Mouse (Mus musculus) lung, postnatal 0 days (tissue): ENCODE measurements at regions not wholly inside any gene's neighbourhood (a gene's known extent, or its start where the extent isn't known, plus 50 kb on each side); places are given as distances from the start of the nearest gene placed in this dataset.

ENCODE experiments used
- ATAC-seq: fragments of 200-750 bp; cut with Nextera tagmentation; 2 replicates; pipeline ENCODE4 v1.8.0; 2017; ENCODE audit warnings: moderate library complexity
- DNase-seq: peaks from one replicate; pipeline ENCODE4 v3.0.0-alpha.2; 2016; ENCODE audit warnings: low spot score
- H3K27ac ChIP-seq: fragments of 300-500 bp; sonication (generic); 2 replicates; pipeline ENCODE4 v1.5.1; 2014; ENCODE audit warnings: antibody characterized with exemption, mild to moderate bottlenecking, low read length, mixed read lengths
- H3K27me3 ChIP-seq: fragments of 300-500 bp; sonication (generic); replicated peaks from 2 replicates; pipeline ENCODE4 v1.6.1; 2014; ENCODE audit warnings: low read length, mixed read lengths; ENCODE audit not compliant: insufficient read depth
- H3K36me3 ChIP-seq: fragments of 300-500 bp; sonication (generic); 2 replicates; pipeline ENCODE4 v1.6.1; 2014; ENCODE audit warnings: low read length, mixed read lengths; ENCODE audit not compliant: insufficient read depth
- H3K4me1 ChIP-seq: fragments of 300-500 bp; sonication (generic); 2 replicates; pipeline ENCODE4 v1.6.1; 2014; ENCODE audit warnings: antibody characterized with exemption, low read depth, low read length, mixed read lengths; ENCODE audit not compliant: insufficient read depth
- H3K4me2 ChIP-seq: fragments of 300-500 bp; sonication (generic); replicated peaks from 2 replicates; pipeline ENCODE4 v1.6.1; 2014; ENCODE audit warnings: low read depth, mild to moderate bottlenecking, low read length, moderate library complexity, mixed read lengths
- H3K4me3 ChIP-seq: fragments of 300-500 bp; sonication (generic); 2 replicates; pipeline ENCODE4 v1.5.1; 2014; ENCODE audit warnings: low read depth, low read length
- H3K9ac ChIP-seq: fragments of 300-500 bp; sonication (generic); replicated peaks from 2 replicates; pipeline ENCODE4 v1.6.1; 2014; ENCODE audit warnings: low read depth, mild to moderate bottlenecking
- H3K9me3 ChIP-seq: fragments of 300-500 bp; sonication (generic); 2 replicates; pipeline ENCODE4 v1.6.1; 2016; ENCODE audit warnings: low read length, mixed read lengths
- CTCF ChIP-seq: IDR thresholded peaks from 2 replicates; pipeline ENCODE4 v1.5.1; 2016; ENCODE audit warnings: antibody characterized with exemption, mild to moderate bottlenecking
- EP300 ChIP-seq: IDR thresholded peaks from 2 replicates; pipeline ENCODE4 v1.6.1; 2016; ENCODE audit warnings: antibody characterized with exemption, mild to moderate bottlenecking, control low read depth
- WGBS: fragments of 180-500 bp; shearing (Covaris S2); extraction: QIAGEN DNeasy Blood & Tissue Kit; methylation state at CpG from one replicate; pipeline ENCODE4 v1.1.7; 2014; 5-methylcytosine and 5-hydroxymethylcytosine counted together

GRCm38 (mm10) chr1:137374641-137375040, 414.4 kb upstream of the Nr5a2 start:
- Histone ChIP-seq H3K36me3 (no peaks in the 10 kb centered on the region), H3K9ac (no peak overlapping the region), H3K4me3 (no peak overlapping the region), H3K4me2 (no peak overlapping the region), H3K9me3 (no peaks in the 10 kb centered on the region), H3K27me3 (no peaks in the 10 kb centered on the region), H3K27ac (no peak overlapping the region), H3K4me1 (peaks cover 5% of the 10 kb centered on the region; the same call in 1 of the 2 replicates)
- no peak for TF ChIP-seq CTCF
- no peak for TF ChIP-seq EP300
- WGBS = 81% methylated on average over 4 of the region's 4 CpGs
- ATAC-seq (0 out of 2 replicates have a peak, but pooled peaks have one; percentile 25), DNase-seq (no peak)

- Histone ChIP-seq H3K4me3 (no peak overlapping the region), H3K36me3 (no peaks in the 10 kb centered on the region), H3K4me2 (no peak overlapping the region), H3K9ac (no peak overlapping the region), H3K27ac (no peak overlapping the region), H3K27me3 (no peaks in the 10 kb centered on the region), H3K4me1 (peaks cover 5% of the 10 kb centered on the region; the same call in 1 of the 2 replicates), H3K9me3 (no peaks in the 10 kb centered on the region)
- ATAC-seq (no peak; the same call in 1 of the 2 replicates), DNase-seq (peak; percentile 22)
- no peak for TF ChIP-seq EP300
- no peak; the same call in 1 of the 2 replicates for TF ChIP-seq CTCF
- 65% methylated on average over 15 of the region's 15 CpGs for WGBS
These were observed 413.5 kb upstream of the Nr5a2 start for GRCm38 (mm10) chr1:137373509-137374420.

- Histone ChIP-seq H3K4me1 (peaks cover 5% of the 10 kb centered on the region; the same call in 1 of the 2 replicates), H3K9ac (no peak overlapping the region), H3K4me2 (no peak overlapping the region), H3K27me3 (no peaks in the 10 kb centered on the region), H3K27ac (no peak overlapping the region), H3K4me3 (no peak overlapping the region), H3K36me3 (no peaks in the 10 kb centered on the region), H3K9me3 (no peaks in the 10 kb centered on the region)
- no peak for TF ChIP-seq EP300
- no peak for TF ChIP-seq CTCF
- 86% methylated on average over 3 of the region's 3 CpGs for WGBS
- no peak for DNase-seq
- no peak for ATAC-seq
These were observed 412.0 kb upstream of the Nr5a2 start for GRCm38 (mm10) chr1:137372236-137372635.

- TF ChIP-seq EP300 = no peak
- TF ChIP-seq CTCF = no peak
These were observed 404.1 kb upstream of the Nr5a2 start for GRCm38 (mm10) chr1:137364396-137364795.

GRCm38 (mm10) chr1:137363969-137364368, 403.7 kb upstream of the Nr5a2 start:
- no peak for ATAC-seq
- no peaks in the 10 kb centered on the region for H3K27me3 ChIP-seq
- H3K4me3 ChIP-seq = no peak overlapping the region
- H3K27ac ChIP-seq = no peak overlapping the region
- H3K4me2 ChIP-seq = no peak overlapping the region
- H3K4me1 ChIP-seq = no peaks in the 10 kb centered on the region
- no peak for DNase-seq
- H3K36me3 ChIP-seq = no peaks in the 10 kb centered on the region
- no peaks in the 10 kb centered on the region for H3K9me3 ChIP-seq
- 98% methylated on average over 2 of the region's 2 CpGs for WGBS
- no peak overlapping the region for H3K9ac ChIP-seq
- TF ChIP-seq CTCF (no peak), EP300 (no peak)

More at GRCm38 (mm10) chr1:137364396-137364795, 404.1 kb upstream of the Nr5a2 start:
- no peaks in the 10 kb centered on the region for H3K9me3 ChIP-seq
- H3K4me2 ChIP-seq = no peak overlapping the region
- DNase-seq (peak; percentile 19), ATAC-seq (no peak)
- H3K27me3 ChIP-seq = no peaks in the 10 kb centered on the region
- H3K9ac ChIP-seq = no peak overlapping the region
- no peaks in the 10 kb centered on the region for H3K4me1 ChIP-seq
- H3K36me3 ChIP-seq = no peaks in the 10 kb centered on the region
- no peak overlapping the region for H3K27ac ChIP-seq
- H3K4me3 ChIP-seq = no peak overlapping the region

GRCm38 (mm10) chr1:137363561-137363960, 403.3 kb upstream of the Nr5a2 start:
- TF ChIP-seq CTCF = no peak
- TF ChIP-seq EP300 = no peak
- Histone ChIP-seq H3K4me2 (no peak overlapping the region), H3K27me3 (no peaks in the 10 kb centered on the region), H3K27ac (no peak overlapping the region), H3K9me3 (no peaks in the 10 kb centered on the region), H3K4me1 (no peaks in the 10 kb centered on the region), H3K4me3 (no peak overlapping the region), H3K9ac (no peak overlapping the region), H3K36me3 (no peaks in the 10 kb centered on the region)
- no peak for DNase-seq
- WGBS = 56% methylated on average over 1 of the region's 1 CpGs
- ATAC-seq = no peak
